Mouse (Mus musculus) erythroid progenitor cell, adult 5-6 weeks (primary cell): ENCODE results near the gene Cacna2d2. TPM values are rescaled to one million over a fixed set of nuclear protein-coding genes. Genes with fewer than 3 reads are reported as not detected.

Source experiments
- ATAC-seq: replicated peaks from 2 replicates; pipeline ENCODE4 v1.8.0; 2016; ENCODE audit warnings: moderate number of reproducible peaks, mild to moderate bottlenecking, moderate TSS enrichment, inconsistent platforms; ENCODE audit not compliant: poor library complexity, low FRiP score, severe bottlenecking
- total RNA-seq, 2 experiments: library from RNA; stranded (forward) in 1 of 2; stranded (reverse) in 1 of 2; fragments of 150-400 nt in 1 of 2; fragments of 186-747, 209-891 nt in 1 of 2; gene quantifications; 2 replicates each; pipeline versions ENCODE4 v1.2.3 to v1.2.4; 2015 to 2017; ENCODE audit warnings: low replicate concordance in 2 of 2

The Cacna2d2 gene
- total RNA-seq (2015; ENCODE audit: low replicate concordance), result not detected in 2 replicates
- total RNA-seq (2017; ENCODE audit: low replicate concordance), result not detected in 2 replicates

DNA sequence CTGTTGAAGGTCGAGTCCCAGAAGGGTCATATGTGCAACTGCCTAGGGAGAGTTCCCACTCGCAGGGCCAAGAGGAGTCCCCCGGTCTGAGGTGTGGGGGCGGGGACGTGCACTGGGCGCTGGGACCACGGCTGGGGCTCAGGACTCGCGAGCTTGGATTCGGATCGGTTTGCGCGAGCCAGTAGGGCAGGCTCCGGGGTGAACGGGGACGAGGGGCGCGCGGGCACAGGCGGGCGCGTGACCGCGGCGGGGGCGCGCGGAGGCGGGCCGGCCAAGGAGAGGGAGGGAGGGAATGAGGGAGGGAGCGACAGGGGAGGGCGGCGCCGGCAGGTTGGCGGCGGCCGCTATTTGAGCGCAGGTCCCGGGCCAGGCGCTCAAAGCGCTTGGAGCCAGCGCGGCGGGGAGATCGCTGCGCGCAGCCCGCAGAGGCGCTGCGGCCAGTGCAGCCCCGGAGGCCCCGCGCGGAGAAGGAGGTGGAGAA, at the start of gene Cacna2d2:
Cacna2d2 (plus strand) TSS at position 122 of the 481 bp plus-strand sequence.
- ATAC-seq, result no peak

DNA sequence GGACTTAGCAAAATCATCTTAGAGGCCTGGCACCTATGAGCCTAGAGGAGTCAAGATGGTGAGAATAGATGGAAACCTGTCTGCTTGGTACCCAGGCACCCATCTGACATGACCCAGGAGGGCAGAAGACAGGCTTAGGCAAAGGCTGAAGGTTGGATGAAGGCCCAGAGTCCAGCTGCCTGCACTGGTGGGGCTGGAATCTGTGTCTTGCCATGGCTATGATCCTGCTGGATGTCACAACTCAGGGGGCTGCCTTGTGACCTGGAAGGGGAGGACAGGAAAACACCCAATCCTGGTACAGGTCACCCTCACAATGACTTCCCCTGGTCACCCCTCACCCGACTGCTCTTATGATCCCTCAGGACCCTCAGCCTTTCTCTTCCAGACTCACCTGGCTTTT, 44.6 kb upstream of the Cacna2d2 start:
- no peak for ATAC-seq

DNA sequence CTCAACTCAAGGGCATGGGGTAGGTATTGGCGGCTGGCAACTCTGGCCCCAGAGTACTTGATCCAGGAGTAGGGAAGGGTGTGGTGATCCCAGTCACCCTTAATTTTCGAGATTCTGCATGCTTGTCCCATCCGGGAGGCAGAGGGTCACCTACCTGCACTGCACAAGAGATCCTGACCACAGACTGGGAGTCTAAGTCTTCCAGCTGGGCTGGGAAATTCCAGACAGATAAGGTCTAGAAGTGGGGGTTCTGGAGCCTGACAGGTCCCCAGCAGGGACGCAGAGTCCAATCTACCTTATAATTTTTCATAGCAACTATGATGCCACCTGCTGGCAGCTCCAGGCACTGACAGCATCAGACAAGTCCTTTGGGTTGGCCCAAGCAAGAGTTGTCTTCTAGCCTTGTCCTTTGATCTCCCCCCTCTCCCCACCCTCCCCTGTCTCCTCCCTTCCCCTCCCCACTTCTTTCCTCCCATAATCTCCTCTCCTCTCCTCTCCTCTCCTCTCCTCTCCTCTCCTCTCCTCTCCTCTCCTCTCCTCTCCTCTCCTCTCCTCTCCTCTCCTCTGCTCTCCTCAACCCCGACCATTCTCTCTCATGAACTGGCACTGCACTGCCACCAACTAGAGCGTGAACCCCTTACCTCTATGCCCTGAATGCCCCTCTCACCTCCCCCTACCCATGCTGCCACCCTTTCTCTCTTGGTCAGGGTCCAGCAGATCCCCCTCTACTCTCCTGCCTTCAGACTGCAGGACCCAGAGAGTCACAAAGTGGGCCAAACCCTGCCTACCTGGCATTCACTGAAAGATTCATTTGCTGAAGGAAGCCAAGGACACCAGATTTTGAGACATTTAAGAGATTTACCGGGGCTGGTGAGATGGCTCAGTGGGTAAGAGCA, 43.3 kb upstream of the Cacna2d2 start:
- peak; percentile 46; the same call in 1 of the 2 replicates for ATAC-seq

DNA sequence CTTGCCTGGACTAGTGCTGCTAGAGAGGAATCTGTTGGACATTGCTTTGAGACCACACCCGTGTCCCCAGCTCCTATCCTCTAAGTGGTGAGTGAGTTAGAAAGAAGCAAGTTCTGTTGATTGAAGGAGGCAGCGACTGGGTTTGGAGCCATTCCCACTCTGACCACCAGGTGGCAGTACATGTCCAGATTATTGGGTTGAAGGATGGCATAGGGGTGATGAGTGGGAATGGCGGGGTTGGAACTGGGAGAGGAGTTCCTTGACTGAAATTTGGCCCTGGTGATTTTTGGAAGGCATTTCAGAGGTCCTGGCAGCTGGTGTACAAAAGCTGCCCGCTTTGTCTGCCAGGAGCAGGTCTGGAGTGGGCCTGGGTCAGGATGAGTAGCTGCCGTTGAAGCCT, 41.8 kb upstream of the Cacna2d2 start:
- peak; percentile 60 for ATAC-seq

DNA sequence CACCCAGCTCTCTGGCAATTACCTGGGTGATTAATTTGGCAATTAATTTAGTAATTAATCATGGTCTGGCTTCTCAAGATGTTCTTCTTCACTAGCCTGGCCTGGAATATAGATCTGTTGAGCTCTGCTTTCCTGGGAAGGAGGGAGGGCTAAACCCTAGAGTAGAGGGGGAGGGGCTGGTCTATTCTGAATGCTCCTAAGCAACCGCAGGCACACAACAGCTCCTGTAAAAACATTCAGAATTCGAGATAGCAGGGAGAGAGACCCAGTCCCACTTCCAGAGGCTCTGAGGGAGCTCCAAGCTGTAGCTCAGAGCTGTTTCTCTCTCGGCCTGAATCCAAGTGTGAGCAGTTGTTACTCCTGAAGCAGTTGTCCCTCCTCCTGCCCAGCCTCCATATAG, 38.4 kb upstream of the Cacna2d2 start:
- no peak for ATAC-seq

DNA sequence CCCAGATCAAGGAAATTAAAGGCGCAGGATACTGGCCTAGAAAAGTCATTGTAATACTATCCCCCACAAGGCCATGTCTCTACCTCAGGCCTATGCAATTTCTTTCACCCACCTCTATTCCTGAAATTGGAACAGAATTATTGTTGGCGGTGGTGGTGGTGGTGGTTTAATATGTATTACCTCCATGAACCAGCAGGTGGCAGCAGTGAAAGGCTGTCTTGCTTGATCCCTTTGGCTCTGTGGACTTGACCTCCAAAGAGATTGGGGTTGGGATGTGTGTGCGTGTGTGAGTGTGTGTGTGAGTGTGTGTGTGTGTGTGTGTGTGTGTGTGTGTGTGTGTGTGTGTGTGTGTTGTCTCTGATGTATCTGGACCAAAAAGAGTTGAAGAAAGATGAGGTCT, 32.8 kb upstream of the Cacna2d2 start:
- peak; percentile 41 for ATAC-seq

DNA sequence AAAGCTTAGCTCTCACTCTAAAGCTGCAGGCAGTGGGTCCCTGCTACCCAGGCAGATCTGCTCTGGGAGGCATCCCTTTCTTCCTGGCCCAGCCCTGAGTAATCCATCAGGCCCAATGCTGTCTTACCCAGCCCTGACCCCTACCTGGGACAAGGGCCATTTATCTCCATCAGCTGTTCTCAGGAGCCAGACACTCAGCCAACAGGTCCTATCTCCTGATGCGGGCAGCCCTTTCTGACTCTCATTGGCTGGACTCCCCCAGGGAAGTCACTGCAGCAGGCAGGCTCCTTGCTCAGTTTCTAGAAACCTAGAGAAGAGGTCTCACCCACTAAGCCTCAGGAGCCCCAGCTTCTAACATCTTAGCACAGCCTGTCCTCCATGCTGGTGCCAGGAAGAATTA, 31.1 kb upstream of the Cacna2d2 start:
- peak; percentile 65 for ATAC-seq

DNA sequence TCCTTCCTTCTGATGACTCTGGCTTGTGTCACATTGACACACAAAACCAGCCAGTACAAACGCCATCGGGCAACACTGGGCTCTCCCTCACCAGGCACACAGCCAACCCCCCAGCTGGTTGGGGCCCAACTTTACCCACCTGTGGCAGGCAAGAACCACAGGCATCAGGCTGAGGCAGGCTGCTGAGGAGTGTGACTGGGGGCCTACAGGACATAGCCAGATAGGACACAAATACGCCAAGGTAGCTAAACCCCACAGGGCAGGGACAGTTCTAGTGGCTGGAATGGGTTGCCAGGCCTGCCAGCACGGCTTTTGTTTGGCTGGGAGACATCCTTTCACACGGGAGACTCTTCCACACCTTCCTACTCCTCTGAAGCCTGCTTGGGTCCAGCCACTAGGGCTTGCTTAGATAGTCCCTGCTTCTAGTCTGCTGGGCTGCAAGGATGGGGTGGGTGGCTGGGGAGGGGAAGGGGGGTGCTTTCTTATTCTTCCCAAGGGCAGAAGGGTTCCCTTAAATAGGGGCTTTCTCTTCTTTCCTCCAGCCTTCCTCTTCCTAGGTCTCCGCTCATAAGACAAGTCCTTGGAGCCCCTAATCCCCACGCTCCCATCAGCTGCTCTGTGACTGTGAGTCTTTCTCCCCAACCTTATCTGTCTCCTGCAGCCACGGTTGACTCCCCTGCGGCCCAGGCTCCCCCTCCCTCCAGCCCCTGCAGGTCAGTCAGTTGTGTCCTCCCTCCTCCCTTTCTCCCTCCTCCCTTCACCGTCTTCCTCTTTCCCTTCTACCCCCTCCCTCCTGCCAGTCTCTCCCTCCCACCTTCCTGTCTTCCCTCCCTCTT, 29.9 kb upstream of the Cacna2d2 start:
- ATAC-seq, result peak; percentile 85

DNA sequence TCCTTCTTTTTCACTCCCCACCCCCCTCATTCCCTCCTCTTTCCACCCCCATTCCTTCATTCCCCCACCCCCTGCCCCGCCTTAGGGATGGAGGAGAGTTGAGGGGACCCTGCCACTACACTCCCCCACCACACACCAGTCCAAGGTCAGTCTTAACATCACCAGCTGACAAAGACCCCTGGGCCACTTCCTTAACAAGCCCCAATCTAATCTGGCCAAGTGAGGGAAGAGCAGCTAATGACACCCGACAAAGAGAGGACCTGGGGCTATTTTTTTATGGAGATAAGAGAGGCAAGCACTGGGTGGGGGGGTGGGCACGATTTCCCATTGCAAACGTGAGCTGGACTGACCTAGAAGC, 29.3 kb upstream of the Cacna2d2 start:
- no peak for ATAC-seq

DNA sequence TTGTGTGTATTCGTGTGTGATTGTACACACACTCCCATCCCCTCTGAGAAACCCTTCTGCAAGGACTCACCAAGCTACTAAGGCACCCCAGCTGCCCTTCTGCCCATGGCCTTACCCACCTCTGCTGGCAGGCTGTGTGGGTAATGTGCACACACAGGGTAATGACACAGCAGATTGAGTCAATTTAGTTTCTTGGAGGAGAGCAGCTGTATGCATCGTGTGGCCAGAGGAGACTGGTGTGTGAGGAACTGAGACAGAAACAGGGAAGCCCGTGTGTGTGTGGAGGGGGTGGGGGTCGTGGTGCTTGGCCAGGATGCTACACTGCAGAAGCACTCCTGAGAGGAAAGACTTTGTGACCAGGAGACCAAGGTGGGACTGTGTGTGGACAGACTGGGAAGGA, 27.0 kb upstream of the Cacna2d2 start:
- ATAC-seq, result peak; percentile 30; the same call in 1 of the 2 replicates

DNA sequence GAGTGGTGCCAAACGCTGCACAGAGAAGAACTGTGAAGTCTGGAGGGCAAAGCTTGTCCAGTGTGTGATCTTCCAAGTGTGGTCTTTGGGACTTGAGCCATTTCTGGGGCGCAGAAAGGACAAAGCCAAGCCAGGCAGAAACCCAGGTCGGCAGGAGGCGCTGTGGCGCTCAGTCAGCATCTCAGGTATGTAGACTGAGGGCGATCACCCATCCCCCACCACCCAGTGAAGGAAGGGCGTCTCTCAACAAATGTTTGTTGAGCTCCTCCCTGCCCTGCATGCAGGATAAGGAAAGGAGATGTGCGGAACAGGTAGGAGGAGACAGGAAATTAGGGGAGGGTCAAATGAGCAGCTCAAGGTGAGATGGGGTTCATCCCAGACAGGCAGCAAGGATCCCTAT, 24.8 kb upstream of the Cacna2d2 start:
- ATAC-seq, result no peak

DNA sequence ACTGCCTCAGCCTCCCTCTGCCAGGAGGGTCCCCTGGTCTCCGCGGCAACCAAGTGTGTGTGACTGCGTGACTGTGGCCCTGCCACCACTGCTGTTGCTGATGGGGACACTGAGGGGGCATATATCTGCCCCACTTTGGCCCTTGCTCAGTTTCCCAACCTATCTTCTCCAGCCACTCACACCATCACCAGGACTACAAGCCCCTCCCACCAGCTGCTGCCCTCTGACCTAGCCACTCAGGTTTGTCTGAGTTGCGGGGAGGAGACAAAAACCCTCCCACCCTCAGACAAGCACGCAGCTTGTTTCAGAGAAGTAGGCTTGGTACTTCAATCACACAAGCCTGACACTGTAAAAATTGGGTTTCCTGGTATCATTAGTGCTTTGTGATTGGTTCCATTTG, 24.0 kb upstream of the Cacna2d2 start:
- peak; percentile 22; the same call in 1 of the 2 replicates for ATAC-seq

DNA sequence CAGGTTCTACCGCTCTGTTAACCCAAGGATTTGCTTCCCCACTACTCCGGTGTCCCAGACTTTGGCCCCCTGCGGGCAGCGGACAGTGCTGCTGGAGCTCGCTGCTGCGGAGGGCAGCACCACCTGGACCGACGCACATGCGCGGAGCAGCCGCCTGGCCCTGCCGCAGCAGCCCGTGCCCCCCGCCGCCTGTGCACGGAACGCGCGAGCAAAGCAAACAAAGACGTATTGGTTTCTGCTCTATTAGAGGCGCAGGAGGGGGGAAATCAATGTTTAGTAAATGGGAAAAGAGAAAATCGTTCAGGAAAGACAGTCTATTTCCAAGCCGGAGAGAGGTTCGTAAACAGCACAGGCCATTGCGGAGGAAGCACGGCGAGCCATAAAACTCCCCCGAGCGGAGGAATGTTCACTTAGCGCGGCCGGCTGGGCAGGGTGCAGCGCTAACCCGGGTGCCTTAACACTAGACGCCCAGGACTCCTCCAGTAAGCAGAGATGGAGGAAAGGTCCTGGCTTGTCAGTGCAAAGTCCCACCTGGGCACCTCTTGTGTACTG, 21.4 kb upstream of the Cacna2d2 start:
- no peak for ATAC-seq

DNA sequence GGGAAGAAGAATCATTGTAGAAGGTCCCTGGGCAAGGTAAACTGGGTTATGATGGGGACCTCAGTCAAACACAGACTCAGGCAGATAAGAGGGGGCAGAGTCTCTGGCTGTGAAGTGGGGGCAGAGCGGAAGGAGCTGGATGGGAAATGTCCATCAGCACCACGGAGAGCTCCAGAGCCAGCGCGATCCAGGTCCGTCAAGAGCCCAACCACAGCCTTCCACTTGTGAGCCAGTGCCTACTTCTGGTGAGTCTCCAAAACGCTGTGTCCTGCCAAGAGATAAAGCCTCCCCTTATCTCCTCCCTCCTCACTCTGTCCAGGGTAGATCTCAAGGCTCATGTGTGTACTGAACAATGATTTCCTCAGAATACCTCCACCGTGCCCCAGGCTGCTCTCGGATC, 17.7 kb upstream of the Cacna2d2 start:
- no peak; the same call in 1 of the 2 replicates for ATAC-seq

DNA sequence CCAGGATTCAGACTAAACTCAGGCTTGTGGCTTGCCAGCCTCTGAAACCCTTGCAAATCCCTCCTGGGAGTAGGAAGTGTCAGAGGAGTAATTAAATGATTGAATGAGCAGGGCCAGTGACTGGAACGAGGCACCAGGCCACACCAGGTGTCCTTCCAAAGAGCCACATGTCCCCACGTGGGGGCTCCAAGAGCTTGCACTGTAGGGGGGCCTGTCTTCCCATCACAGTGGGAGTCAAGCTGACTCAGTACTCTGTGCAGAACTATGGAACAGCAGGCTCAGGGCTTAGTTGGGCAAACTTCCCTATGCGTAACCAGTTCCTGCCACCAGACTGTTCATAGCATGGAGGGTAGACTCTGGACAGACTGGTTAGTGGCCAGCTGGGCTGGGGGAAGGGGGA, 15.0 kb upstream of the Cacna2d2 start:
- ATAC-seq, result no peak

DNA sequence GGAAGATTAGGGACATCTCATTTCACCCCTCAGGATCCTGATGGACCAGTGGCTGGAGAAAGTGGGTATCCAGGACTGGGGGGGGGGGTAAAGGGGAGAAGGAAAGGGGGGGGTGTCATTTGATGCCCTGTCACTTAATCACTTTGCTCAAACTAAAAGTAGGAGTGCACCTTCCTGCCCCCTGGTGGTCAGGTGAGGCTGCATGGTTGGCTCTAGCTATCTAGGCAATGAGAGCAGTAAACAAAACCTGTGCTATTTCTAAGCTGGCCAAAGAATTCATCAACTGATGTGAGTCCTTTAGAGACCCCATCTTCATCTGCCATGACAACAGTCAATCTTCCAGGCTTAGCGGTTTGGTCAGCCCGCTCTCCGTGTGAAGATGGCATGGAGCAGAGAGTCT, 12.7 kb upstream of the Cacna2d2 start:
- peak; percentile 71 for ATAC-seq

DNA sequence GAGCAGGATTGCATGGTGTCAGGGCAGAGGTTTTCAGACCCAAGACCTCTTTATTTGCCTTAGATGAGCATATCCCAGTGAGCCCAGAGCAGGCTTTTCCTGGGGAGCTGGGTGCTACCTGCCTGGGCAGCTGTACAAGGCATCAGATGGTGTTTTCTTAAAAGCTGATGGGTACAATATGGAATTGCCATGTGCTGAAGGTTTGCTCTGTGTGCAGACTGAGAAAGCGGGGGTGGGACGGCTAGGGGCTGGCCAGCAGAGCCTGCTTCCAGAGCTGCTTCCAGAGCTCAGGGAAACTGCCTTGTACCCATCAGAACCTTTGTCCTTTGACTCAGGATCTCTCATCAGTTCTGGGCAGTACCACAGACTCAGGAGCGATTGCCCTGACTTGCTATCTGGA, 11.7 kb upstream of the Cacna2d2 start:
- ATAC-seq, result no peak

DNA sequence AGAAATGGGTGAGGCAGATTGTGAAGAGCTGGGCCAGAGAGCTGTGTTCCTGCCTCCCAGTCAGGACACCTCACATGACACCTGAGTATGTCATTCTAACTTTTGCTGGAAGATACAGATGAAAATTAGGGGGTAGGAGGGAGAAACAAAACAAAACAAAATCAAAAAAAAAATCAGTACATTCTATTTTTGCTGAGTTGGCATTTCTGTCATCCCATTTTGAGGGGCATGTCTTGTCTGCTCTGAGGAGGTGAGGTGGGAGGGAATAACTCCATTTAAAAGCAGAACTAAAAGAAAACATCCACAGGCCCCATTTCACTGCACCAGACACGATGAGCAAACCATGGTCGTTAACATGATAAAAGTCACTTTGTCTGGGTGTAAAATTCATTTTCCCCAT, 11.1 kb upstream of the Cacna2d2 start:
- no peak for ATAC-seq

DNA sequence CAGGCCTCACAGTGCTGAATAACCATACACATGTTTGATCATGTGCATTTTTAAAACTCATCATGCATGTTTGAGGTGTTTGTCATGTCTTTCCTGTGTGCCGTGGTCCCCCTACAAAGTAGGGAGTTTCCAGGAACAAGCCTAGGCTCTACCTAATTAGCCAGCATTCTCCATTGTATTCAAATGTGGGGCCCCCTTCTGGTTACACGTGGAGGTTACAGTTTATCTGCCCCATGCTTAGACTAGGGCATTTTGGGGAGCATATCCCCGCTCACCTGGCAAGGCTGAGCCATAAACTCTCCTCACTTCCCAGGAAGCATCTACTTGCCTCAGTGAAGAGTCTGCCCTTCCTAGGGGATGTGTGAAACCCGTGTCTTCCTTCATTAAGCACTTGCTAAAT, 3.0 kb upstream of the Cacna2d2 start:
- ATAC-seq, result no peak

DNA sequence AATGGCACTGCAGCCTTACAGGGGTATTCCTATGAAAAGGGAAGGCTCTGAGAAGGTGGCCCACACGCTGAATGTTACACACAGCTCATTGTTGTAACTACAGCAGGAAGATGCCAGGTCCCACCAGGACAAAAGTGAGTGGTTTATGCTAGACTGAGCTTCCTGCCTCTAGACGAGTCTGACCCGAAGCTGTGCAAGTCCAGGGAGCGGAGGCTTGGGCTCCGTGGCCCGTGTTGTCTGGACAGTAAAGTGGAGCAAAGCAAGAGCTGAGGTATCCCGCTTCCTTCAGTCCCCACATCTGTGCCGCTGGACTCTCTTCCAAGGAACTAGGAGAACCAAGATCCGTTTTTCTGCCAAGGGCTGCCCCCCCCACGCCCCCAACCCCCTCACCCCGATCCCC, 444 bp upstream of the Cacna2d2 start:
- ATAC-seq, result no peak
